Mouse (Mus musculus) kidney, adult 18-20 months (tissue): Measurements from ENCODE around the gene Olfr1499.
"Not testable (repeated sequence)": the region's sequence is repeated elsewhere in the genome, so short reads cannot be mapped to it uniquely, and the experiment has no call there.

Experiments
- DNase-seq: peaks from one replicate; pipeline ENCODE4 v3.0.0; 2021

The Olfr1499 gene

GRCm38 (mm10) chr19:13819347-13819746 is at the start of gene Olfr1499:
Gene Olfr1499, minus strand, starts transcription at chr19:13819447.
- no peak for DNase-seq

GRCm38 (mm10) chr19:13861495-13861894 is 42.2 kb upstream of the Olfr1499 start, which contains the start of gene Olfr1502:
Gene Olfr1502, plus strand, starts transcription at chr19:13861795.
- no peak for DNase-seq

GRCm38 (mm10) chr19:13850592-13850991 is 31.3 kb upstream of the Olfr1499 start, which contains the start of gene Olfr1501:
Gene Olfr1501, minus strand, starts transcription at chr19:13850692.
- not testable (repeated sequence) for DNase-seq

- no peak for DNase-seq
Observed at GRCm38 (mm10) chr19:13830388-13830787, 11.1 kb upstream of the Olfr1499 start, which contains the start of gene Olfr1500. Gene Olfr1500, minus strand, starts transcription at chr19:13830488.

GRCm38 (mm10) chr19:13828447-13828846 is 9.2 kb upstream of the Olfr1499 start:
- no peak for DNase-seq

GRCm38 (mm10) chr19:13820847-13821246 is 1.6 kb upstream of the Olfr1499 start:
- no peak for DNase-seq

GRCm38 (mm10) chr19:13818827-13819226 is 420 bp downstream of the Olfr1499 start:
- DNase-seq: no peak

- DNase-seq: no peak
Observed at GRCm38 (mm10) chr19:13812823-13813222, 6.4 kb downstream of the Olfr1499 start.

- DNase-seq: not testable (repeated sequence)
Observed at GRCm38 (mm10) chr19:13805486-13805885, 13.8 kb downstream of the Olfr1499 start.

- no peak for DNase-seq
Observed at GRCm38 (mm10) chr19:13798102-13798501, 21.1 kb downstream of the Olfr1499 start, which contains the start of gene Olfr1497. Gene Olfr1497, minus strand, starts transcription at chr19:13798202.

- DNase-seq: no peak
Observed at GRCm38 (mm10) chr19:13777578-13777977, 41.7 kb downstream of the Olfr1499 start, which contains the start of gene Olfr1496. Gene Olfr1496, plus strand, starts transcription at chr19:13777878.

GRCm38 (mm10) chr19:13768565-13769276 is 50.5 kb downstream of the Olfr1499 start:
- no peak for DNase-seq

- no peak for DNase-seq
Observed at GRCm38 (mm10) chr19:13764306-13764705, 54.9 kb downstream of the Olfr1499 start, which contains the start of gene Olfr1495. Gene Olfr1495, plus strand, starts transcription at chr19:13764606.
